Mouse (Mus musculus) embryonic facial prominence, embryonic 15.5 days (tissue): ENCODE measurements at regions not wholly inside any gene's neighbourhood (a gene's known extent, or its start where the extent isn't known, plus 50 kb on each side); places are given as distances from the start of the nearest gene placed in this dataset.
"Not testable (repeated sequence)": the region's sequence is repeated elsewhere in the genome, so short reads cannot be mapped to it uniquely, and the experiment has no call there.

Source experiments
- ATAC-seq: fragments of 200-750 bp; cut with Nextera tagmentation; 2 replicates; pipeline ENCODE4 v1.8.0; 2017; ENCODE audit warnings: low read depth, moderate TSS enrichment; ENCODE audit not compliant: insufficient number of reproducible peaks, low FRiP score, low TSS enrichment
- H3K27ac ChIP-seq: fragments of 300-500 bp; sonication (generic); replicated peaks from 2 replicates; pipeline ENCODE4 v1.5.1; 2015; ENCODE audit warnings: mild to moderate bottlenecking, inconsistent platforms
- H3K27me3 ChIP-seq: fragments of 300-500 bp; sonication (generic); 2 replicates; pipeline ENCODE4 v1.6.1; 2015; ENCODE audit warnings: inconsistent platforms
- H3K36me3 ChIP-seq: fragments of 300-500 bp; sonication (generic); 2 replicates; pipeline ENCODE4 v1.6.1; 2015; ENCODE audit warnings: mild to moderate bottlenecking, inconsistent platforms
- H3K4me1 ChIP-seq: fragments of 300-500 bp; sonication (generic); 2 replicates; pipeline ENCODE4 v1.6.1; 2015; ENCODE audit warnings: inconsistent platforms
- H3K4me2 ChIP-seq: fragments of 300-500 bp; sonication (generic); replicated peaks from 2 replicates; pipeline ENCODE4 v1.6.1; 2015; ENCODE audit warnings: mild to moderate bottlenecking, inconsistent platforms
- H3K4me3 ChIP-seq: fragments of 300-500 bp; sonication (generic); replicated peaks from 2 replicates; pipeline ENCODE4 v1.5.1; 2015; ENCODE audit warnings: mild to moderate bottlenecking, inconsistent platforms
- H3K9ac ChIP-seq: fragments of 300-500 bp; sonication (generic); 2 replicates; pipeline ENCODE4 v1.6.1; 2015; ENCODE audit warnings: inconsistent platforms
- H3K9me3 ChIP-seq: fragments of 300-500 bp; sonication (generic); replicated peaks from 2 replicates; pipeline ENCODE4 v1.6.1; 2016; ENCODE audit warnings: inconsistent platforms
- WGBS: fragments of 180-500 bp; shearing (Covaris S2); methylation state at CpG from one replicate; pipeline ENCODE4 v1.1.7; 2015; 5-methylcytosine and 5-hydroxymethylcytosine counted together

DNA sequence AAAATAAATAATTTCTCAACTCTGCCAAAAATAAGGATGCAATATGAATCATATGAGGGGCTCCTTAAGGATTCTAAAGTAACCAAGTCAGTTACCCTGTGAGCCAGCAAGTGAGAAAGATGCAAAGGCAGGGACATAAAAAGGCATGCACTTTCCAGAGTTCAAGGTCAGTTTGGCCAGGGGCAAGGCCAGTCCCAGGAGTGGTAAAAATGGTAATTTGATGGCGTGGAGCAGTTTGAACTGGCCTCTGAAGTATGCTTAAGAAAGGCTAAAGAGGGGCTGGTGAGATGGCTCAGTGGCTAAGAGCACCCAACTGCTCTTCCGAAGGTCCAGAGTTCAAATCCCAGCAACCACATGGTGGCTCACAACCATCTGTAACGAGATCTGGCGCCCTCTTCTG, 68.8 kb downstream of the BC005561 start:
- Histone ChIP-seq H3K36me3 (peaks cover 12% of the 10 kb centered on the region), H3K9me3 (peaks cover 11% of the 10 kb centered on the region)
- 95% methylated on average over 4 of the region's 4 CpGs for WGBS
- H3K9ac ChIP-seq, H3K27me3 ChIP-seq, H3K4me3 ChIP-seq, H3K4me2 ChIP-seq, H3K4me1 ChIP-seq, ATAC-seq, H3K27ac ChIP-seq: not testable (repeated sequence)

GRCm38 (mm10) chr5:104582368-104582767, 74.2 kb downstream of the BC005561 start:
- not testable (repeated sequence) for ATAC-seq, H3K27ac ChIP-seq, H3K9ac ChIP-seq, H3K4me1 ChIP-seq, H3K4me3 ChIP-seq, H3K4me2 ChIP-seq, H3K27me3 ChIP-seq
- 93% methylated on average over 3 of the region's 3 CpGs for WGBS
- Histone ChIP-seq H3K36me3 (peaks cover 38% of the 10 kb centered on the region), H3K9me3 (peaks cover 51% of the 10 kb centered on the region)

GRCm38 (mm10) chr5:104609177-104609576, 101.0 kb downstream of the BC005561 start:
- no peaks in the 10 kb centered on the region for H3K4me1 ChIP-seq
- H3K4me2 ChIP-seq, result no peak overlapping the region
- 80% methylated on average over 7 of the region's 7 CpGs for WGBS
- H3K36me3 ChIP-seq, result no peaks in the 10 kb centered on the region
- H3K27ac ChIP-seq, result no peak overlapping the region
- 0 out of 2 replicates have a peak, but pooled peaks cover under 1% of the 10 kb centered on the region for H3K9me3 ChIP-seq
- no peak overlapping the region for H3K9ac ChIP-seq
- no peak overlapping the region for H3K4me3 ChIP-seq
- ATAC-seq, result no peak
- no peaks in the 10 kb centered on the region for H3K27me3 ChIP-seq
